Mouse (Mus musculus): ENCODE data around the gene Ly6g6c.
A peak's percentile ranks its signal among the peaks of the same experiment; 100 is the strongest.

Ly6g6c gene

GRCm38 (mm10) chr17:35064951-35065947 is at the start of gene Ly6g6c:
Ly6g6c (plus strand) TSS chr17:35065388.
- DNase-seq (ENCODE audit: low spot score), result peak; percentile 67

DNA sequence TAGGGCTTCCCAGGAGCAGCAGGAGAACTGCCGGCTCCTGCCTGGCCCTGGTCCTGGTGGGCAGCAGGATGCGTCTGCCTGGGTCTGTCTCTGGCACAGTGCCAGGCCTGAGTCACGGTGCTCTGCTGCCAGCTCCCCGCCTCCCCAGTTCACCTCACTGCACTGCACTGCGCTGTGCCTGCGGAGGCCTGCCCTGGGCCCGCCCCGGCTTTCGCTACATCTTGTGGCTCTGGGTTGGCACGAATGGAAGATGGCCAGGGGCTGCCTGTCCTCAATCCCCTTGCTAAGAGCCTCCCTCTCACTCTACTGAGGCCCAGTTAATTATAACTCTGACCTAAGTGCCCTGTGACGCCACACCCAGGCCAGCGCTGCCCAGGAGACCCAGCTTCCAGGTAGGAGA is 48.8 kb upstream of the Ly6g6c start, which contains the start of gene Vwa7:
Gene Vwa7 (plus strand): TSS at position 204 of the 400 bp plus-strand sequence.
- DNase-seq (ENCODE audit: low spot score), result no peak

DNA sequence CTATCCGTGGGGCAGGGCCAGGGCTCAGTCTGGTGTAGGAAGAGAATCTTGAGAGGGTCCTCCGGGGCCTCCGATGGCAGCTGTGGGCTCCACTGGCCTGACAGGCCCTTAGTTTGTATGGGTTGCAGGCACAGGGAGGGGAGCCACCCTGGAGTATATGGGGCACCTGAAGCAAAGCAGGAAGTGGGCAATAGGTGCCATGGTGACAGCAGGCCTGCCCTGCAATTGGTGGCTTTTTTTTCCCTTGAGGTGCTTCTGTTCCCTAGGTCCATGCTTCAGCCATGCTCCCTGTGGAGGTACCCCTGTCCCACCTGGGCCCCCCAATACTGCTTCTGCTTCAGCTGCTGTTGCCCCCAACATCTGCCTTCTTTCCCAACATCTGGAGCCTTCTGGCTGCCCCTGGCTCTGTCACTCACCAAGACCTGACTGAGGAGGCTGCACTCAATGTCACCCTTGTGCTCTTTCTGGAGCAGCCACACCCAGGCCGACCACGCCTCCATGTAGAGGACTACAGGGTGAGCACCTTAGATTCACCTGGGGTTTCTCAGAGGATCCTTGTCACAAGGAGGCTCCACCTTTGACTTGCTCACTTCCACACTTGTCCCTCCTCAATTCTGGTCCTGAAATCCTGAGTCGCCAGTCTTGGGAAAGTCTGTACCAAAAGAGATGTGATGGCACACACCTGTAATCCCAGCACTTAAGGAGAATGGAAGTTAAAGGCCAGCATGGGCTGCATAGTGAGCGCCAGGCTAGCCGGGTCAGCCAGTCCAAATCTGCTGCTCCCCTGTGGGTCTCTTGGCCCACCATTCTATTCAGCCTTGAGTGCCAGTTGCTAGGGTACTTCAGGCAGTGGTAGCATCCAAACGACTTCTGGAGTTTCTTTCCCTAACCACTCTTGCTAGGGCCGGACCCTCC is 48.1 kb upstream of the Ly6g6c start:
- no peak for DNase-seq (ENCODE audit: low spot score)

DNA sequence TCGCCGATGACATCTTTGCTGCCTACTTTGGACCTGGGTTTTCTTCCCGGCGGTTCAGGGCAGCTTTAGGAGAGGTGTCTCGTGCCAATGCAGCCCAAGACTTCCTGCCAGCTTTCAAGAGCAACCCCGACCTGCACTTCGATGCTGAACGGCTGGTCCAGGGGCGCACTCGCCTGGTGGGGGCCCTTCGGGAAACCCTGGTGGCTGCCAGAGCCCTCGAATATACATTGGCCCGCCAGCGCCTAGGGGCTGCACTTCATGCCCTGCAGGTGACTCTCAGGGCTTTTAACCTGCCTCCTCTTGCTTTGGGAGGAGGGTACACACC is 47.5 kb upstream of the Ly6g6c start:
- DNase-seq (ENCODE audit: low spot score), result no peak

DNA sequence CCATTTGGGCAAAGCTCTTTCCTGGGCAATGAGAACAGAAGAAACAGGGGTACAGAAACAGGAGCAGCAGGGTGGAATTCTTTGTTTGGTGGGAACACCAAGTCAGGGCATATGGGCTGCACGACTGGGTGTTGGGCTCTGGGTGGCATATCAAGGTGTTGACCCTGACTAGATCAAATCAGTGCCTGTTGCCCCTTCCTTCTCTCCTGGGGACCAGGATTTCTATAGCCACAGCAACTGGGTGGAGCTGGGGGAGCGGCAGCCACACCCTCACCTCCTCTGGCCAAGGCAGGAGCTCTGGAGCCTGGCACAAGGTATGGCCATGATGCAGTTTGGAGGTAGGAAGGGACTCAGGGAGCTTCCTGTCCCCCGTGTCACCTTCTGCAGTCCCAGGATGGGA is 47.0 kb upstream of the Ly6g6c start:
- DNase-seq (ENCODE audit: low spot score), result no peak

DNA sequence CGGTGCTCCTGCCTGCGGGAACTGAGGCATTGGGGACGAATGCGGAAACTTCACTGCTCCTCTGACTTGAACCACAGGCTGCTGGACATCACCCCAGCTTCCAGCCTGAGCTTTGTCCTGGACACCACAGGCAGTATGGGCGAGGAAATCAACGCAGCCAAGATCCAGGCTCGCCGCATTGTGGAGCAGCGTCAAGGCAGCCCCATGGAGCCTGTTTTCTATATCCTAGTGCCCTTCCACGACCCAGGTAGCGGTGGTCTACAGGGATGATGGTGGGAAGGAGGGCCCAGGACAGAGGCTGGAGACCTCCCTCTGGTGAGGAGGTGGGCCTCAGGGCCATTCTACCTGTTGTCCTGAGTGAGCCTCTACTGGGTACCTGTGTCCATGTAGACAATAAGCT is 45.3 kb upstream of the Ly6g6c start:
- no peak for DNase-seq (ENCODE audit: low spot score)

- no peak for DNase-seq (ENCODE audit: low spot score)
These were observed 44.6 kb upstream of the Ly6g6c start for GRCm38 (mm10) chr17:35020551-35020950.

- DNase-seq (ENCODE audit: low spot score), result peak; percentile 86
These were observed 43.9 kb upstream of the Ly6g6c start for GRCm38 (mm10) chr17:35021163-35021808.

GRCm38 (mm10) chr17:35021842-35022477 is 43.2 kb upstream of the Ly6g6c start:
- DNase-seq (ENCODE audit: low spot score), result no peak

DNA sequence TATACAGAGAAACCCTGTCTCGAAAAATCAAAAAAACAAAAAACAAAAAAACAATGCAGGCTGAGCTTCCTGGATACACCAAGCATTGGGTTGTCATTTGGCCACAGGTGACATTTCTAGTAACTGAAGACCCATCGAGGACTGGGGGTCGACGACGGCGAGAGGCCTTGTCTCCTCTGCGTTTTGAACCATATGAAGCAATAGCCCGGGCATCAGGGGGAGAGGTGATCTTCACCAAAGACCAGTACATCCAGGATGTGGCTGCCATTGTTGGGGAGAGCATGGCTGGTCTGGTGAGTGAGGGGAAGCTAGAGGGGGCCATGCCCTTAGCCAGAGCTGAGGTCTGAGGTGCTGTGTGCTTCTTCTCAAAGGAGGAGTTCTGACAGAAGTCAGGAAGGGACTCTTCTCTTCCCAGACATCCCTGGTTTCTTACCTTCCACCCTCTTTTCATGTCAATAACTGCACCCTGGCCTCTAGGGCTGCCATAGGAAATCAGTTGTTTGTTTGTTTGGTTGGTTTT is 42.6 kb upstream of the Ly6g6c start:
- DNase-seq (ENCODE audit: low spot score), result no peak

- no peak for DNase-seq (ENCODE audit: low spot score)
These were observed 42.0 kb upstream of the Ly6g6c start for GRCm38 (mm10) chr17:35023221-35023620.

DNA sequence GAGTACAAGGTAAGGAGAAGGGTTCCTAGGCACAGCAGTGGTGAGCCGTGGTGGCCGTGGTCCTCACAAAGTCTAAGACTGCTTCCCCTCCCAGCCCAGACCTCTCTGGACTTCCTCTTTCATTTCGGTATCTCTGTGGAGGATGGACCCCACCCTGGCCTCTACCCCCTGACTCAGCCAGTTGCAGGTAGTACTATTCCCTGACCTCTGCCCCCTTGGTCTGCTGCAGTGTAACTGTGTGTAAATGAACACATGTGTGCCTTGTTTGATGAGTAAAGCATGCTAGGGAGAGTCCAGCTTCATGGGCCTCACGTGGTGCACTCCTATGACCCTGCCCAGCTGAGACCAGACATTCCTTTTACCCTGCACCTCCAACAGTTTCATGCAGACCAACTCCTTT is 41.4 kb upstream of the Ly6g6c start:
- DNase-seq (ENCODE audit: low spot score), result no peak

- DNase-seq (ENCODE audit: low spot score), result no peak
These were observed 40.9 kb upstream of the Ly6g6c start for GRCm38 (mm10) chr17:35024261-35024660.

DNA sequence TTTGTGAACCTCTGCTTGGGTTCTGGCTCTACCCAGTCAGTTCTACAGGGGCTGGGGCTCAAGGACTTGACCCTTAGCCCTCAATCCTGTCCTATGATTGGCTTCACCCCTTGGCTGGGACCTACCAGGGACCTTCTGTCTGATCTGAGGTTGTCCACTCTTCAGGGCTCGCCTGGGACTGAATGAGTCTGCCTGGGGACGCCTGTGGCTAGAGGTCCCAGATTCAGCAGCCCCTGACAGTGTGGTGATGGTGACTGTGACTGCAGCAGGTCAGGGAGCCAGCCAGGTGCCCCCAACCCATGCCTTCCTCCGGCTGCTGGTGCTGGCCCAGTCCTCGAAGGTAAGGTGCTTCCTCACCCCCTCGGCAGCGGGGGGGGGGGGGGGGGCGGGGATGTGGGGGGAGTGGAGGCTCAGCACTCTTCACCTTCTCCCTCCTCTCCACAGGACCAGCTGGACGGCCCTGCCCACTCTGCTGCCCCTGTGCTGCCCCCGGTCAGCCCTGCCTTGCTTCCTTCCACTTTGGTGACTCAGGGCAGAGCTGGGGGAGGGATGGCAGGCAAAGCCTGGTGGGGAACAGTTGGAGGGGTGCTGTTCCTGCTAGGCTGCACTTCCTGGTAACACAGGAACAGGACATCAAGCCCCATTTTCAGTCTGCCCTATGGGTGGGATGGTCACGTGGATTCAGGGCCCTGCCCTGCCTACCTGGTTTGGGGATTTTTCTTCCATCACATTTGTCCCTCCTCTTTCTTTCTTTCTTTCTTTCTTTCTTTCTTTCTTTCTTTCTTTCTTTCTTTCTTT is 40.3 kb upstream of the Ly6g6c start:
- no peak for DNase-seq (ENCODE audit: low spot score)

- no peak for DNase-seq (ENCODE audit: low spot score)
These were observed 39.0 kb upstream of the Ly6g6c start for GRCm38 (mm10) chr17:35026206-35026605.

DNA sequence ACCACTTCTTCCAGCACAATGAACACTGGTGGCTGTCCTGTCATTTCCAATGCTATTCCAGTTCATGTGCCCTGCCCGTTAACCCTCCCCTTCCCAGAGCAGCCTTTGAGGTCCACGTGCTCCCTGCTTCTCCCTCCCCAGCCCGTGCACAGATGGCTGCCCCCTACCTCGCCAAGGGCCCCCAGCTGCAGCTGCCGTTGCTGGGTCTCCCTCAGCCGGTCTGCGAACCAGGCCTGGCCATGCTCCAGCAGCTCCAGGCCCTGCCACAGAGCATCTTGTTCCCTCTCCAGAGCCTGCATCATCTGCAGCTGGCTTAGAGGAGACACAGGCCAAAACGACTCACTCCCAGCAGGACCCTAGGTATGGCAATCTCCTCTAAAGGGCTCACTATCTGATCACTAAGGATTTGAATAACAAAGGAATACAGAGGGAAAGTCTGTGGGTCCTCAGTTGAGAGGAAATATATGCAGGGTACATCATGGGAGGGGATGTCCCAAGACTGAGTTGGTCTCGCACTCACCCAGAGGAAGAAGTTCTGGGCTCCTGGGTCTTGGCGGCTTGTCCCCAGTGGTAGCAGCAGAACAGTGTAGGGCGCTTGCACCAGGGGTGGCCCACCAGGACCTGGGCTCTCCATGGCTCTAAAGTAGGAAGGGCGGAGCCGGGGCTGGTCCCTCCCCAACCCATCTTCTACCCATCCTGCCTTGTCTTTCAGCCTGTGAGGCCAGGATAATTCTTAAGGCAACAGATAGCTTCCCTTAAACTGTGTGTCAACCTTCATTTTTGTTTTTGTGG is 37.7 kb upstream of the Ly6g6c start, which contains the start of gene Sapcd1:
Gene Sapcd1 (minus strand): TSS at position 740 of the 792 bp plus-strand sequence.
- DNase-seq (ENCODE audit: low spot score), result no peak

GRCm38 (mm10) chr17:35028315-35028714 is 36.9 kb upstream of the Ly6g6c start:
- no peak for DNase-seq (ENCODE audit: low spot score)

DNA sequence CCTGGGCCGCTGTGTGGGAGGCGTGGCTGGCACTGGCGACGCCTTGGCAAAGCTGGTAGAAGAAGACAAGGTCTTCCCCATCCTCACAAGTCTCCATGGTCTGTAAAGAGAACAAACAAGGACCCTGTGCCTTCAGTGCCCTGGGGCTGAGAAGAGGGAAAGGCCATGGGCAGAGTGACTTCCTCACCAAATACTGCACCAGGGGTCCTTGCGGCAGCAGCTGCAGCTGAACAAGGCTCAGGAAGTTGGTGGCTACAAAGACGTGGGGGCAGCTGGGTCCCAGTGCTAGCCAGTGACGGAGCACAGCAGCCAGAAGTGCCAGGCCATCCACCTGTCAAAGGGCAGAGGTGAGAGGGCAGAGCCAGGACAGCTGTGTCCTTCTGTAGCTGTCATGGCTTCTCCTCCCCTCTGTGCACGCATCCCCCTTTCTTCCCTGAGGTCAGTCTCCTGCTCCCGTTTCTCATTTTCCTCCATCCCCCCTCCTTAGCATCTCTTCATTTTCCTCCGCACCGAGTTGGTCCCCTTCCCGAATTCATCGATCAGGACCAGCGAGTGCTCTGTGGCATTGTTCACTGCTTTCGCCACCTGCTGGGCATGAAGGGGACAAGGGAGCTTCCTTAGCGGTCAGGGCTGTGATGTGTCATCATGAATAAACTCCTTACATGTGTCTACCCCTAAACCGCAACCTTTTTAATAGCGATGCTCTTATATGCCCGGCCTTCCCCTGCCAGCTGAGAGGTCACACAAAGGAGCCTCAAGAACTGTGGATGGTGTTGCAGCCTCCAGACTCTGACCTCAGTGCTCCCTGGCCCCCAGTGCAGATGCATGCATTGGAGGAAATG is 35.3 kb upstream of the Ly6g6c start:
- no peak for DNase-seq (ENCODE audit: low spot score)

GRCm38 (mm10) chr17:35031272-35031671 is 33.9 kb upstream of the Ly6g6c start:
- DNase-seq (ENCODE audit: low spot score), result no peak
